Mouse (Mus musculus): ENCODE measurements around the gene Slc52a3. TPM values are rescaled to one million over a fixed set of nuclear protein-coding genes. Genes with fewer than 3 reads are reported as not detected.

The Slc52a3 gene
- 1.0 and 1.4 TPM in 2 replicates for total RNA-seq (2015)
- 0.07 and 0.53 TPM in 2 replicates for total RNA-seq (2017)

GRCm38 (mm10) chr2:151996229-151997189, at the start of gene Slc52a3:
Slc52a3 (plus strand) TSS chr2:151996511.
- ATAC-seq (ENCODE audit: poor library complexity, severe bottlenecking) = peak; percentile 86

GRCm38 (mm10) chr2:151947617-151948016, 48.7 kb upstream of the Slc52a3 start:
- no peak for ATAC-seq (ENCODE audit: poor library complexity, severe bottlenecking)

GRCm38 (mm10) chr2:151948311-151948710, 48.0 kb upstream of the Slc52a3 start:
- ATAC-seq (ENCODE audit: poor library complexity, severe bottlenecking) = no peak

- no peak for ATAC-seq (ENCODE audit: poor library complexity, severe bottlenecking)
These were observed 47.1 kb upstream of the Slc52a3 start for GRCm38 (mm10) chr2:151949082-151949774.

- no peak for ATAC-seq (ENCODE audit: poor library complexity, severe bottlenecking)
These were observed 42.6 kb upstream of the Slc52a3 start for GRCm38 (mm10) chr2:151953665-151954064.

GRCm38 (mm10) chr2:151956500-151957137, 39.7 kb upstream of the Slc52a3 start:
- no peak for ATAC-seq (ENCODE audit: poor library complexity, severe bottlenecking)

GRCm38 (mm10) chr2:151959274-151959673, 37.0 kb upstream of the Slc52a3 start:
- ATAC-seq (ENCODE audit: poor library complexity, severe bottlenecking) = no peak

- no peak for ATAC-seq (ENCODE audit: poor library complexity, severe bottlenecking)
These were observed 34.8 kb upstream of the Slc52a3 start for GRCm38 (mm10) chr2:151961284-151962196.

- ATAC-seq (ENCODE audit: poor library complexity, severe bottlenecking) = no peak
These were observed 33.8 kb upstream of the Slc52a3 start for GRCm38 (mm10) chr2:151962474-151962873.

GRCm38 (mm10) chr2:151963319-151963718, 33.0 kb upstream of the Slc52a3 start:
- ATAC-seq (ENCODE audit: poor library complexity, severe bottlenecking) = no peak

GRCm38 (mm10) chr2:151964052-151964451, 32.3 kb upstream of the Slc52a3 start:
- no peak for ATAC-seq (ENCODE audit: poor library complexity, severe bottlenecking)

- ATAC-seq (ENCODE audit: poor library complexity, severe bottlenecking) = no peak
These were observed 29.0 kb upstream of the Slc52a3 start for GRCm38 (mm10) chr2:151967176-151967750.

GRCm38 (mm10) chr2:151967792-151968191, 28.5 kb upstream of the Slc52a3 start:
- no peak for ATAC-seq (ENCODE audit: poor library complexity, severe bottlenecking)

GRCm38 (mm10) chr2:151968451-151968850, 27.9 kb upstream of the Slc52a3 start:
- no peak for ATAC-seq (ENCODE audit: poor library complexity, severe bottlenecking)

- ATAC-seq (ENCODE audit: poor library complexity, severe bottlenecking) = no peak
These were observed 27.3 kb upstream of the Slc52a3 start for GRCm38 (mm10) chr2:151968986-151969385.

- no peak for ATAC-seq (ENCODE audit: poor library complexity, severe bottlenecking)
These were observed 26.9 kb upstream of the Slc52a3 start for GRCm38 (mm10) chr2:151969396-151969795.

- peak; percentile 49 for ATAC-seq (ENCODE audit: poor library complexity, severe bottlenecking)
These were observed 25.8 kb upstream of the Slc52a3 start for GRCm38 (mm10) chr2:151970191-151971172.

- no peak for ATAC-seq (ENCODE audit: poor library complexity, severe bottlenecking)
These were observed 24.6 kb upstream of the Slc52a3 start for GRCm38 (mm10) chr2:151971748-151972147.
